Mouse (Mus musculus) layer of hippocampus, adult 2 months (tissue): ENCODE results near the gene Gm10803. TPM values are rescaled to one million over a fixed set of nuclear protein-coding genes. Genes with fewer than 3 reads are reported as not detected.

ENCODE experiments used
- DNase-seq, 2 experiments: peaks; one replicate each; pipeline ENCODE4 v3.0.0; 2022; ENCODE audit warnings: low spot score in 2 of 2
- H3K27ac ChIP-seq: fragments of 200-600 bp; 2 replicates; pipeline ENCODE4 v1.8.1; 2022
- H3K4me3 ChIP-seq: fragments of 200-600 bp; 2 replicates; pipeline ENCODE4 v1.8.1; 2022; ENCODE audit warnings: mild to moderate bottlenecking
- CTCF ChIP-seq: fragments of 200-600 bp; conservative IDR thresholded peaks from 2 replicates; pipeline ENCODE4 v1.8.1; 2022; ENCODE audit warnings: antibody characterized with exemption, mild to moderate bottlenecking, moderate library complexity
- total RNA-seq, 2 experiments: library from RNA; stranded (reverse); gene quantifications; 2 replicates each; pipeline ENCODE4 v1.2.3; 2021

The Gm10803 gene
- total RNA-seq, 2 experiments from 2014 or later = not detected

GRCm38 (mm10) chr2:93552676-93553521 lies 7.5 kb upstream of the Gm10803 start:
- DNase-seq = peak in 1 of 2 experiments; percentile 11

GRCm38 (mm10) chr2:93553905-93554304 lies 6.5 kb upstream of the Gm10803 start:
- no peak for TF ChIP-seq CTCF
- H3K27ac ChIP-seq = no peak overlapping the region
- DNase-seq = no peak
- H3K4me3 ChIP-seq = no peak overlapping the region

More at GRCm38 (mm10) chr2:93552676-93553521, 7.5 kb upstream of the Gm10803 start:
- Histone ChIP-seq H3K4me3 (no peak overlapping the region), H3K27ac (no peak overlapping the region)
- no peak for TF ChIP-seq CTCF

- DNase-seq = no peak
- Histone ChIP-seq H3K27ac (no peak overlapping the region), H3K4me3 (no peak overlapping the region)
- TF ChIP-seq CTCF = no peak
Observed at GRCm38 (mm10) chr2:93565647-93566046, 5.3 kb downstream of the Gm10803 start.

GRCm38 (mm10) chr2:93567675-93568074 lies 7.3 kb downstream of the Gm10803 start:
- DNase-seq = no peak
- Histone ChIP-seq H3K27ac (no peak overlapping the region), H3K4me3 (no peak overlapping the region)
- no peak for TF ChIP-seq CTCF

- Histone ChIP-seq H3K27ac (no peak overlapping the region), H3K4me3 (no peak overlapping the region)
- peak in 1 of 2 experiments; percentile 19 for DNase-seq
- no peak for TF ChIP-seq CTCF
Observed at GRCm38 (mm10) chr2:93572565-93572964, 12.2 kb downstream of the Gm10803 start.

GRCm38 (mm10) chr2:93581271-93581670 lies 20.9 kb downstream of the Gm10803 start:
- Histone ChIP-seq H3K4me3 (no peak overlapping the region), H3K27ac (no peak overlapping the region)
- TF ChIP-seq CTCF = no peak
- DNase-seq = no peak

- no peak for TF ChIP-seq CTCF
- no peak overlapping the region for H3K4me3 ChIP-seq
- DNase-seq = no peak
- no peak overlapping the region for H3K27ac ChIP-seq
Observed at GRCm38 (mm10) chr2:93585821-93586220, 25.5 kb downstream of the Gm10803 start.

- DNase-seq = no peak
- no peak for TF ChIP-seq CTCF
- no peak overlapping the region for H3K27ac ChIP-seq
- no peak overlapping the region for H3K4me3 ChIP-seq
Observed at GRCm38 (mm10) chr2:93587446-93587845, 27.1 kb downstream of the Gm10803 start.

- DNase-seq = no peak
- TF ChIP-seq CTCF = no peak
- no peak overlapping the region for H3K27ac ChIP-seq
- H3K4me3 ChIP-seq = no peak overlapping the region
Observed at GRCm38 (mm10) chr2:93589875-93590274, 29.5 kb downstream of the Gm10803 start.

GRCm38 (mm10) chr2:93591706-93592105 lies 31.3 kb downstream of the Gm10803 start:
- no peak for TF ChIP-seq CTCF
- no peak overlapping the region for H3K27ac ChIP-seq
- no peak for DNase-seq

GRCm38 (mm10) chr2:93592164-93592790 lies 31.9 kb downstream of the Gm10803 start:
- H3K4me3 ChIP-seq = no peak overlapping the region
- no peak for DNase-seq
- H3K27ac ChIP-seq = no peak overlapping the region
- no peak for TF ChIP-seq CTCF

More at GRCm38 (mm10) chr2:93591706-93592105, 31.3 kb downstream of the Gm10803 start:
- no peak overlapping the region for H3K4me3 ChIP-seq

- DNase-seq = no peak
- Histone ChIP-seq H3K4me3 (no peak overlapping the region), H3K27ac (no peak overlapping the region)
- no peak for TF ChIP-seq CTCF
Observed at GRCm38 (mm10) chr2:93593121-93593520, 32.8 kb downstream of the Gm10803 start.

GRCm38 (mm10) chr2:93597145-93597544 lies 36.8 kb downstream of the Gm10803 start:
- no peak for DNase-seq
- TF ChIP-seq CTCF = no peak
- Histone ChIP-seq H3K27ac (no peak overlapping the region), H3K4me3 (no peak overlapping the region)
